Mouse (Mus musculus) stomach, embryonic 14.5 days (tissue): ENCODE measurements at regions not wholly inside any gene's neighbourhood (a gene's known extent, or its start where the extent isn't known, plus 50 kb on each side); places are given as distances from the start of the nearest gene placed in this dataset.
A peak's percentile ranks its signal among the peaks of the same experiment; 100 is the strongest.

Experiments
- ATAC-seq: fragments of 200-750 bp; cut with Nextera tagmentation; 2 replicates; pipeline ENCODE4 v1.8.0; 2017; ENCODE audit warnings: low read depth, moderate TSS enrichment; ENCODE audit not compliant: insufficient number of reproducible peaks, insufficient read depth, low FRiP score
- H3K27ac ChIP-seq: fragments of 300-500 bp; sonication (generic); 2 replicates; pipeline ENCODE4 v1.5.1; 2014; ENCODE audit warnings: mild to moderate bottlenecking, low read length, moderate library complexity, mixed read lengths
- H3K27me3 ChIP-seq: fragments of 300-500 bp; sonication (generic); 2 replicates; pipeline ENCODE4 v1.6.1; 2014; ENCODE audit warnings: low read length, control low read depth, mixed read lengths; ENCODE audit not compliant: control insufficient read depth, insufficient read depth
- H3K36me3 ChIP-seq: fragments of 300-500 bp; sonication (generic); 2 replicates; pipeline ENCODE4 v1.6.1; 2014; ENCODE audit warnings: mild to moderate bottlenecking, control low read depth, low read length, moderate library complexity, mixed read lengths; ENCODE audit not compliant: control insufficient read depth, insufficient read depth
- H3K4me1 ChIP-seq: fragments of 300-500 bp; sonication (generic); 2 replicates; pipeline ENCODE4 v1.6.1; 2014; ENCODE audit warnings: low read length, control low read depth, mixed read lengths; ENCODE audit not compliant: control insufficient read depth, insufficient read depth
- H3K4me2 ChIP-seq: fragments of 300-500 bp; sonication (generic); replicated peaks from 2 replicates; pipeline ENCODE4 v1.6.1; 2014; ENCODE audit warnings: low read depth, low read length, control low read depth
- H3K4me3 ChIP-seq: fragments of 300-500 bp; sonication (generic); 2 replicates; pipeline ENCODE4 v1.5.1; 2014; ENCODE audit warnings: low read depth, low read length, control low read depth
- H3K9ac ChIP-seq: fragments of 300-500 bp; sonication (generic); replicated peaks from 2 replicates; pipeline ENCODE4 v1.6.1; 2014; ENCODE audit warnings: low read depth, mild to moderate bottlenecking, control low read depth, low read length, moderate library complexity, mixed read lengths
- H3K9me3 ChIP-seq: fragments of 300-500 bp; sonication (generic); 2 replicates; pipeline ENCODE4 v1.6.1; 2016; ENCODE audit warnings: low read depth, low read length, control low read depth; ENCODE audit not compliant: control insufficient read depth
- WGBS: fragments of 180-500 bp; shearing (Covaris S2); extraction: QIAGEN DNeasy Blood & Tissue Kit; methylation state at CpG from one replicate; pipeline ENCODE4 v1.1.7; 2014; 5-methylcytosine and 5-hydroxymethylcytosine counted together

GRCm38 (mm10) chr2:103143985-103144384, 70.5 kb downstream of the Apip start:
- no peaks in the 10 kb centered on the region for H3K36me3 ChIP-seq
- no peak overlapping the region for H3K9ac ChIP-seq
- H3K4me1 ChIP-seq, result no peaks in the 10 kb centered on the region
- no peaks in the 10 kb centered on the region for H3K27me3 ChIP-seq
- ATAC-seq, result no peak; the same call in 1 of the 2 replicates
- H3K4me2 ChIP-seq, result no peak overlapping the region
- H3K4me3 ChIP-seq, result no peak overlapping the region
- H3K9me3 ChIP-seq, result no peaks in the 10 kb centered on the region
- WGBS, result 59% methylated on average over 4 of the region's 4 CpGs
- H3K27ac ChIP-seq, result peak overlapping the region; percentile 94

- no peaks in the 10 kb centered on the region for H3K9me3 ChIP-seq
- H3K27me3 ChIP-seq, result no peaks in the 10 kb centered on the region
- no peak overlapping the region for H3K4me3 ChIP-seq
- no peaks in the 10 kb centered on the region for H3K4me1 ChIP-seq
- no peak overlapping the region for H3K9ac ChIP-seq
- no peak overlapping the region for H3K4me2 ChIP-seq
- ATAC-seq, result peak; percentile 97
- WGBS, result 62% methylated on average over 7 of the region's 7 CpGs
- H3K27ac ChIP-seq, result peak overlapping the region; percentile 94
- no peaks in the 10 kb centered on the region for H3K36me3 ChIP-seq
Observed at GRCm38 (mm10) chr2:103144420-103144819, 70.9 kb downstream of the Apip start.

DNA sequence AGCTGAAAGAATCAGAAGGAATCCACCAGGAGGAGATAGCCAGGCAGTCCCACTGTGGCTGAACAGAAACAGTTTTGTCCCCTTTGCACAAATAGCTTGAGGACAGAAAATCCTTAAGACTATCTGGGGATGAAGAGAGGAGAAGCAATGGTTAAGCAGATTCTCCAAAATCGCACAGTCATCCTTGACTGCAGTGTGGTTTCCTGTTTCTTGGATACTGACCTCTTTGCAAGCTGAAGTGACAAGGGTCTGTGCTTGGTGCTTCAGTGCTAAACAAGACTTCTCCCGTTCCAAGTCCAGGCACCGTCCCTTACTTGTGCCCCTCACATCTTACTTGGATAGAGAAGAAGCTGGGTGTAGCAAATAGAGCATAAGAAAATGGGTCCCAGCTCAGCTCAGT, 71.6 kb downstream of the Apip start:
- H3K27ac ChIP-seq, result peak overlapping the region; percentile 92
- H3K4me2 ChIP-seq, result no peak overlapping the region
- H3K36me3 ChIP-seq, result no peaks in the 10 kb centered on the region
- 59% methylated on average over 3 of the region's 3 CpGs for WGBS
- H3K4me3 ChIP-seq, result no peak overlapping the region
- no peak for ATAC-seq
- no peak overlapping the region for H3K9ac ChIP-seq
- H3K4me1 ChIP-seq, result no peaks in the 10 kb centered on the region
- H3K27me3 ChIP-seq, result no peaks in the 10 kb centered on the region
- no peaks in the 10 kb centered on the region for H3K9me3 ChIP-seq

GRCm38 (mm10) chr2:103146132-103146531, 72.7 kb downstream of the Apip start:
- Histone ChIP-seq H3K9me3 (no peaks in the 10 kb centered on the region), H3K27ac (0 out of 2 replicates have a peak overlapping the region, but pooled peaks have one; percentile 44), H3K27me3 (no peaks in the 10 kb centered on the region), H3K4me1 (no peaks in the 10 kb centered on the region), H3K9ac (no peak overlapping the region), H3K4me2 (no peak overlapping the region), H3K4me3 (no peak overlapping the region), H3K36me3 (no peaks in the 10 kb centered on the region)
- WGBS, result 92% methylated on average over 7 of the region's 7 CpGs
- ATAC-seq, result no peak

- no peak overlapping the region for H3K9ac ChIP-seq
- no peaks in the 10 kb centered on the region for H3K4me1 ChIP-seq
- 98% methylated on average over 1 of the region's 1 CpGs for WGBS
- H3K27ac ChIP-seq, result no peak overlapping the region
- no peaks in the 10 kb centered on the region for H3K36me3 ChIP-seq
- H3K9me3 ChIP-seq, result no peaks in the 10 kb centered on the region
- no peak for ATAC-seq
- no peak overlapping the region for H3K4me3 ChIP-seq
- H3K4me2 ChIP-seq, result no peak overlapping the region
- H3K27me3 ChIP-seq, result no peaks in the 10 kb centered on the region
Observed at GRCm38 (mm10) chr2:103153261-103153660, 79.8 kb downstream of the Apip start.

DNA sequence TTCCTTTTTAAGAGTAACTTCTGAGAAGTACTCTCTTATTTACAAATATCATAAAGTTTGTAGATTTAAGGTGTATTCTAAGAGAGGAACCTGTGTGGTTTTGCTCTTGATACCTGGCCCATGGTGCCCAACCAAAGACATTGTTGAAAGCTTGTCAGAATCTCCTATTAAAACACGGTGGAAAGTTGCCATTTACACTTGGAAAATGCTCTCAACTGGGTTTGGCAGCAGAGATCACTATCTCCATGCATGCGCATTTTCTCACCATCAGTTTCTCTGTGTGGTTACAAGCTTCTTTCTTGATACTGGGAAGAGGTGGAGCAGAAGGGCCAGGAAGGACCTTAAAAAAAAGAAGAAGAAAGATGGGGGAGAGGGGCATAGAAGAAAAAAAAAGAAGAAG, 94.3 kb downstream of the Apip start:
- WGBS, result 55% methylated on average over 2 of the region's 2 CpGs
- Histone ChIP-seq H3K27ac (no peak overlapping the region), H3K36me3 (no peaks in the 10 kb centered on the region), H3K4me3 (no peak overlapping the region), H3K27me3 (no peaks in the 10 kb centered on the region), H3K4me2 (no peak overlapping the region), H3K4me1 (no peaks in the 10 kb centered on the region), H3K9me3 (no peaks in the 10 kb centered on the region), H3K9ac (no peak overlapping the region)
- ATAC-seq, result no peak

DNA sequence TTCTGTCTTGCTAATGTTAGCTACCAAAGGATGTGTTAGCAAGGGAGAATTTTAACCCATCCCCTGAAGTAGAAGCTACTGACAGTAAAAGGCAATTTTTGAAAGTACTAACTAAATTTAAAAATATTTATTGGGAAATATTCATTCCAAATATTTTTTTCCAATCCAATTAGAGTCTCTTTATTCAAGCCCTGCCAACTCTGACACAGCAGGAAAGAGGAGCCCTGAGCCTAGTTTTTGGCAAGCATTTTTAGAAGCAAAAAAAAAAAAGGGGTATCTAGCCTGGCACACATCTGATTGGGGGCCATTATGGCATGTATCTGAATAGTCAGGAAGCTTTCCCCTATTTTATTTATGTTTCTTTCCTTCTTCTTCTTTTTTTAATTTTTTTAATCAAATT, 94.8 kb downstream of the Apip start:
- no peaks in the 10 kb centered on the region for H3K9me3 ChIP-seq
- H3K27ac ChIP-seq, result no peak overlapping the region
- no peaks in the 10 kb centered on the region for H3K27me3 ChIP-seq
- no peak for ATAC-seq
- no peaks in the 10 kb centered on the region for H3K4me1 ChIP-seq
- no peak overlapping the region for H3K9ac ChIP-seq
- H3K36me3 ChIP-seq, result no peaks in the 10 kb centered on the region
- no peak overlapping the region for H3K4me3 ChIP-seq
- no peak overlapping the region for H3K4me2 ChIP-seq

DNA sequence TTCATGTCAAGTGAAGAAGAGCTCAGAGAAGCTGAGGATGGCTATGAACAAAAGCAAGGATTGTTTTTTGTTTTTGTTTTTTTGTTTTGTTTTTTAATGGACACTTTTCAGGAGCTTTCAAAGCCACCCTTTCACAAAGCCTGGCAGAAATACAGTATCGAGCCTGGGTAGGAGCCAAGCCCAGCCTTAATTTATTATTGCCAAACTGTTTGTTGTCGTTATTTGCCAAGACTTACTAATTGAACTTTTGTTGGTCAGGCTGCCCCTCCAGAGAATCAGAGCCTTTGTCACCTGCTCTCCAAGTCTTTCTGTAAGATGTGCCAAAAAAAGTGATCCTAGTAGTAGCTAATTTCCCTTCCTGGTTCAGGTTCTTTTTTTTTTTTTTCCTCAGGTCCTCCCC, 103.9 kb downstream of the Apip start:
- Histone ChIP-seq H3K9me3 (no peaks in the 10 kb centered on the region), H3K9ac (no peak overlapping the region), H3K4me3 (no peak overlapping the region), H3K36me3 (no peaks in the 10 kb centered on the region), H3K4me2 (no peak overlapping the region), H3K27me3 (no peaks in the 10 kb centered on the region), H3K4me1 (no peaks in the 10 kb centered on the region), H3K27ac (no peak overlapping the region)
- no peak for ATAC-seq
- 84% methylated on average over 2 of the region's 2 CpGs for WGBS

- Histone ChIP-seq H3K36me3 (no peaks in the 10 kb centered on the region), H3K27me3 (no peaks in the 10 kb centered on the region), H3K4me1 (no peaks in the 10 kb centered on the region), H3K9me3 (no peaks in the 10 kb centered on the region), H3K9ac (no peak overlapping the region), H3K27ac (no peak overlapping the region), H3K4me3 (no peak overlapping the region), H3K4me2 (no peak overlapping the region)
- 29% methylated on average over 4 of the region's 4 CpGs for WGBS
- no peak for ATAC-seq
Observed at GRCm38 (mm10) chr2:103180298-103180927, 106.9 kb downstream of the Apip start.
